Mouse (Mus musculus) limb, embryonic 15.5 days (tissue): ENCODE results near the gene Hoxa5. TPM values are rescaled to one million over a fixed set of nuclear protein-coding genes. Genes with fewer than 3 reads are reported as not detected.

Experiments used
- ATAC-seq: fragments of 200-750 bp; cut with Nextera tagmentation; 2 replicates; pipeline ENCODE4 v1.8.0; 2017; ENCODE audit warnings: low read depth, moderate TSS enrichment; ENCODE audit not compliant: insufficient number of reproducible peaks, low FRiP score, low TSS enrichment
- H3K27ac ChIP-seq: fragments of 300-500 bp; sonication (generic); 2 replicates; pipeline ENCODE4 v1.5.1; 2015; ENCODE audit warnings: moderate library complexity, mild to moderate bottlenecking, inconsistent platforms
- H3K27me3 ChIP-seq: fragments of 300-500 bp; sonication (generic); 2 replicates; pipeline ENCODE4 v1.6.1; 2015; ENCODE audit warnings: inconsistent platforms
- H3K36me3 ChIP-seq: fragments of 300-500 bp; sonication (generic); 2 replicates; pipeline ENCODE4 v1.6.1; 2015; ENCODE audit warnings: inconsistent platforms
- H3K4me1 ChIP-seq: fragments of 300-500 bp; sonication (generic); 2 replicates; pipeline ENCODE4 v1.6.1; 2015; ENCODE audit warnings: inconsistent platforms
- H3K4me2 ChIP-seq: fragments of 300-500 bp; sonication (generic); 2 replicates; pipeline ENCODE4 v1.6.1; 2015; ENCODE audit warnings: mild to moderate bottlenecking, inconsistent platforms
- H3K4me3 ChIP-seq: fragments of 300-500 bp; sonication (generic); 2 replicates; pipeline ENCODE4 v1.5.1; 2015; ENCODE audit warnings: mild to moderate bottlenecking, inconsistent platforms
- H3K9ac ChIP-seq: fragments of 300-500 bp; sonication (generic); 2 replicates; pipeline ENCODE4 v1.6.1; 2015; ENCODE audit warnings: inconsistent platforms
- H3K9me3 ChIP-seq: fragments of 300-500 bp; sonication (generic); 2 replicates; pipeline ENCODE4 v1.6.1; 2016; ENCODE audit warnings: inconsistent platforms
- WGBS: fragments of 180-500 bp; shearing (Covaris S2); methylation state at CpG from one replicate; pipeline ENCODE4 v1.1.7; 2015; 5-methylcytosine and 5-hydroxymethylcytosine counted together
- polyA plus RNA-seq: library from polyadenylated mRNA; unstranded; fragments of >200 nt; fragmentation: Nextera tagmentation; extraction: Ambion mirVana; gene quantifications from 2 replicates; pipeline ENCODE4 v1.2.1, GENCODE M21; 2015

Hoxa5 gene
- polyA plus RNA-seq, 1 experiment from 2014 or later: 1.7 TPM

DNA sequence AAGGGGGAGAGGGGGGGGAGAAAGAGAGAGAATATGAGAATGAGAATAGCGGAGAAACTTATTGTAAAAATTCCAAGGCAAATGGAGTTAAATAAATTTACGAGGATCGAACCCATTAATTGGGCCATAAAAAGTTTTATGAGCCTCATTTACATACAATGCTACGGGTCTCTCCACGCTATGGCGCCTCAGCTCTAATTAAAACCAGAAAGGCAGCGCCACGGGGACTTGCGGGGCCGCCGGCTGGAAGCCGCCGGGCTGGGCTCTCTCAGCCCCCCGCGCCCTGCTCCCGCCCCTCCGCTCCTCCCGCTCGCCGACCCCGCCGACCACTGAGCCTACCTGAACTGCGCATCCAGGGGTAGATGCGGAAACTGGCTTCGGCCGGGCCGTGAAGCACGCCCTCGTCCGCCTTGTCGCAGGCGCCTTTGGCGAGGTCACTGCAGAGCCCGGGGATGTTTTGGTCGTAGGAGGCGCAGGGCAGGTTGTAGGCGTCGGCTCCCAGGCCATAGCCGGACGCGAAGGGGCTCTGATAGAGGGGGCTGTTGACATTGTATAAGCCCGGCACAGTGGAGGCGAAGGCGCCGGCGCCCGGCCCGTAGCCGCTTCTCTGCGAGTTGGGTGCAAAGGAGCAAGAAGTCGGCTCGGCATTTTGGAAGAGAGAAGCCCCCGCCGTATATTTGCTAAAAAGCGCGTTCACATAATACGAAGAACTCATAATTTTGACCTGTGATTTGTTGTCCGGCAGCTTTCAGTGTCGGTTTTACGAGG, 12.5 kb upstream of the Hoxa5 start:
- ATAC-seq: no peak
- peak overlapping the region; percentile 45 for H3K9ac ChIP-seq
- peaks cover 32% of the 10 kb centered on the region for H3K27me3 ChIP-seq
- H3K4me1 ChIP-seq: peaks cover 60% of the 10 kb centered on the region
- peak overlapping the region; percentile 89 for H3K27ac ChIP-seq
- WGBS: under 1% methylated on average over 60 of the region's 60 CpGs
- H3K4me2 ChIP-seq: peak overlapping the region; percentile 83
- H3K36me3 ChIP-seq: no peaks in the 10 kb centered on the region
- peak overlapping the region; percentile 53 for H3K4me3 ChIP-seq
- H3K9me3 ChIP-seq: no peaks in the 10 kb centered on the region

DNA sequence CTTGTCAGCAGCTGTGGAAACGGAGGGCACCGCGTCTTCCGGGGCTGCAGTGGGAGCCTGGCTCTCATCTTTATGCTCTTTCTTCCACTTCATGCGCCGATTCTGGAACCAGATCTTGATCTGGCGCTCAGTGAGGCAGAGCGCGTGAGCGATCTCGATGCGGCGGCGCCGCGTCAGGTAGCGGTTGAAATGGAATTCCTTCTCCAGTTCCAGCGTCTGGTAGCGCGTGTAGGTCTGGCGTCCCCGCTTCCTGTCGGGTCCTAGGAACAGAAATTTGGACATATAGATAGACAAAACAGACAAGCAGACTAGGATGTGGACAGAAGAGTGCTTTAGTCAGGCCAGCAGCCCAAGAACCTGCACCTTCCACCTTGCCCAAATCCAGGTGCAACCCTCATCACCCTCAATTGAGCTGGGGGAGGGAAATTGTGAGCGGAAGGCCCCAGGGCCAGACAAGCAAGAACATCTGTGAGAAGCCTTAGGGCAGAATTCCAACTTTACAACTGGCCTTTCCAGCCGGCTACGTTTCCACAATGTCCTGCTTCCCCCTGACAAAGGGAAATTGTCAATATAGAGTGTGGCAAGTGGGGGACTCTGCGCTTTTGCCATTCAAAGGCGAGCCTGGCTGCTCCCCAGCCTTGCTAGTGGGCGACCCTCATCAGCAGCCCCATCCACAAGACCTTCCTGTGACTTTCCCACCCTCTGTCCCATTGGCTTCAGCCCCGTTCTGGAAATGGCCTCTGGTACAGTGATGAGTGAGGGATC, 11.6 kb upstream of the Hoxa5 start:
- peaks cover 35% of the 10 kb centered on the region for H3K27me3 ChIP-seq
- peak overlapping the region; percentile 45; the same call in 1 of the 2 replicates for H3K9ac ChIP-seq
- no peak for ATAC-seq
- peak overlapping the region; percentile 83 for H3K4me2 ChIP-seq
- H3K9me3 ChIP-seq: no peaks in the 10 kb centered on the region
- WGBS: 4% methylated on average over 30 of the region's 30 CpGs
- H3K4me3 ChIP-seq: peak overlapping the region; percentile 53
- 0 out of 2 replicates have a peak overlapping the region, but pooled peaks have one; percentile 89 for H3K27ac ChIP-seq
- no peaks in the 10 kb centered on the region for H3K36me3 ChIP-seq
- peaks cover 61% of the 10 kb centered on the region for H3K4me1 ChIP-seq

DNA sequence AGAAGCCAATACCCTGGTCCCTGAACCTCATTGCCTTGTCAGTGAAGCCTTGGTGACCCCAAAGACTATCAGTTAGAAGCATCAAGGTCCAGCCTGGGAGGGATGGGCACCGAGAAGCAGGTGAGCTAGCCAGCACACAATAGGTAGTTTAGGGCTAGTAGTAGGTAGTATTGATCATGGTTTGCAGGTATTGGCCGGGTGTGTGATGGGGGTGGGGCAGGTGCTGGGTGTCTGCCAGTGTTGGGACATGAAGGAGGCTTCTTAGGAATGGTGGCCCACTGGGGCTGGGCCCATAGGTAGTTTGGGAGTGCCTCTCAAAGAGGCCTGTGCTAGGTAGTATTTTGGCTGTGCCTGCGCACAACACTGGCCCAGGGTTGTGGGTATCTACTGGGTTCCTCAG, 10.7 kb upstream of the Hoxa5 start:
- no peaks in the 10 kb centered on the region for H3K36me3 ChIP-seq
- no peaks in the 10 kb centered on the region for H3K9me3 ChIP-seq
- no peak overlapping the region for H3K27ac ChIP-seq
- ATAC-seq: no peak
- H3K4me2 ChIP-seq: peak overlapping the region; percentile 83; the same call in 1 of the 2 replicates
- H3K4me1 ChIP-seq: peaks cover 60% of the 10 kb centered on the region
- H3K4me3 ChIP-seq: no peak overlapping the region
- peaks cover 38% of the 10 kb centered on the region for H3K27me3 ChIP-seq
- no peak overlapping the region for H3K9ac ChIP-seq
- 58% methylated on average over 3 of the region's 3 CpGs for WGBS

DNA sequence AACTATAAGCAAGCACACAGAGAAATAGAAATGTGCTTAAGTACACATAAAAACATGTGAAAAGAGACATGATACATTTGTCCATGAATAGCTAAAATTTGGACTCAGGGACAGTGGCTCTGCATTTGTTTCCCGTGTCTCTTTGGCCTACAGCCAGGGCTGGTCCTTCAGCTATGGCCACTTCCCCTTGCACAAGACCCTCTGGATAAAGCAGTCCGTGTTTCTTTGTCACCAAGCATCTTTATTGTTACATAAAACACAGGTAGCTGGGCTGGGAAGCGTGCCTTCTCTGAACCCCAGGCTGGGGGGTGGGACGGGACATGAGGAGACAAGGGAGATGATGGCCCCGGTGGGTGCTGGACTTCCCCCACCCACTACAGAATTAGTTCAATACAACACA, 9.9 kb upstream of the Hoxa5 start:
- peaks cover 40% of the 10 kb centered on the region for H3K27me3 ChIP-seq
- 50% methylated on average over 5 of the region's 5 CpGs for WGBS
- H3K4me2 ChIP-seq: no peak overlapping the region
- H3K4me1 ChIP-seq: peaks cover 64% of the 10 kb centered on the region
- no peak overlapping the region for H3K4me3 ChIP-seq
- ATAC-seq: no peak
- H3K9ac ChIP-seq: no peak overlapping the region
- H3K9me3 ChIP-seq: no peaks in the 10 kb centered on the region
- no peaks in the 10 kb centered on the region for H3K36me3 ChIP-seq
- no peak overlapping the region for H3K27ac ChIP-seq

DNA sequence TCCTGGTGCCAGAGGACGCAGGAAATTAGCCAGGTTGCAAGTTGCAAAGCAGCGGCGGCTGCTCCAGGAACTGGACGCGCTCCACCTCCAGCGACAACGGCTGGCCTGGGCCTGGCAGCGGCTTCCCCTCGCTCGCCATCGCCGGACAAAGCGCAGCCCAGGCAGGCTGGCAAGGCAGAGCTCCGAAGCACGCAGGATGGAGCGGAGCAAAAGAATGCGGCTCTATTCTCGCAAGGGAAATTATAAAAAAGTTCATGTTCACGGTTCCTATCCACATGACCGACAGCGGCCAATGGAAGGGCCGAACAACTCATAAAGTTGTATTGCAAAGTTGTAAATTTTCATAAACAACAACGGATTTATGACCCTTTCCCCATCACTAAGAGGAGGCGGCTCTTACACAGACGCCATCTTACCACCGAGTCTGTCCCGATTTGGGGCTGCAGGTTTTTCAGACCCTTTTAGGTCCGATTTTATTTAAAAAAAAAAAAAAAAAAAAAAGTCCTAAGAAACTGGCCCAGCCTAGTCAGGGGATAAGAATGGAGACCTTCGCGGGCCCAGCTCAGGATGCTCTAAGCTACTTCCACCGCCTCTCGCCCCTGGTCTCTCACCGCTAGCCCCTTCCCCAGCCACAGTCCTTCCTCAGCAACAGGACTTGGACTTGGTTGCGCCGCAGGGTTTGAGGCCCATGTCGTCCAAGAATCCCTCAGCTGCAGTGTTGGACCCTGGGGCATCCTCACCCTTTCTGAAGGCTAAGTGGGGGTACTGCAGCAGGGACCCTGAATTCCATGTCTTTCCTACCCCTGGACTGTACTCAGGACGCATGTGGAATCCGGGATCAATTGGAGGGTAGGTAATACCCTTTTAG, 9.0 kb upstream of the Hoxa5 start, which contains the start of the genes Hoxa3 and Gm28308:
Hoxa3 (minus strand) TSS at position 218 of the 868 bp plus-strand sequence.
Gm28308 (minus strand) TSS at position 221 of the 868 bp plus-strand sequence.
- peak within 1 kb of the TSS; percentile 69 for H3K4me2 ChIP-seq
- ATAC-seq: peak; percentile 41
- H3K4me1 ChIP-seq: peaks cover 64% of the 10 kb centered on the region
- H3K27me3 ChIP-seq: peaks cover 40% of the 10 kb centered on the region
- H3K36me3 ChIP-seq: no peaks in the 10 kb centered on the region
- H3K4me3 ChIP-seq: peak within 1 kb of the TSS; percentile 55
- H3K9ac ChIP-seq: peak within 1 kb of the TSS; percentile 69
- H3K27ac ChIP-seq: peak within 1 kb of the TSS; percentile 90
- no peaks in the 10 kb centered on the region for H3K9me3 ChIP-seq
- 3% methylated on average over 38 of the region's 38 CpGs for WGBS

DNA sequence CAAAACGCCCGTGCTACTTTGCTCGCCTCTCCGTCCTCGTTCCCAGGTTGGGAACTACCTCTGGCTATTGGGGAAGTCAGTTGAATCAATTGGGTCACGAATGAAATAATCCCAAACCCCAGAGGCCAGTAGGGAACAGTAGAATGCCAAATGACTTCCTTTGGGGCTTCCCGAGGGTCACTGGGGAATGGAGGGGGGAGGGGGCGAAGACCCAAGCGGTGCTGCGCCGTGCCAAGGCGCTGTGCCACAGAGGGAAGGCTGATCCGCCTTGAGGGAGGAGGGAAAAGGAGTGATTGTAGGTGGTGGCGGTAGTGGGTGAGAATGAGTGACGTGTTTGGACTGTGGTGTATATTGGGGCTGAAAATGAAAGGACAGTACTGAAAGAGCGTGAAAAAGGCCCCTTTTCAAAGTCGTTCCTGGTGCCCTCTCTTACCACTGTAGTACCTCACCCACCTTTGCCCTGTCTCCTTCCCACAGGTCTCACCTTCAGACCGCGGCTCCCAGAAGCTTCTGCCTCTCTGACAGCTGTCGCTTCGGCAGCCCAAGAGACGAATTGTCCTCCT, 8.2 kb upstream of the Hoxa5 start:
- H3K27ac ChIP-seq: peak overlapping the region; percentile 90
- peak overlapping the region; percentile 55 for H3K4me3 ChIP-seq
- ATAC-seq: no peak
- H3K9ac ChIP-seq: peak overlapping the region; percentile 69
- peaks cover 62% of the 10 kb centered on the region for H3K4me1 ChIP-seq
- H3K9me3 ChIP-seq: no peaks in the 10 kb centered on the region
- H3K4me2 ChIP-seq: peak overlapping the region; percentile 69
- 2% methylated on average over 22 of the region's 22 CpGs for WGBS
- no peaks in the 10 kb centered on the region for H3K36me3 ChIP-seq
- peaks cover 44% of the 10 kb centered on the region for H3K27me3 ChIP-seq

DNA sequence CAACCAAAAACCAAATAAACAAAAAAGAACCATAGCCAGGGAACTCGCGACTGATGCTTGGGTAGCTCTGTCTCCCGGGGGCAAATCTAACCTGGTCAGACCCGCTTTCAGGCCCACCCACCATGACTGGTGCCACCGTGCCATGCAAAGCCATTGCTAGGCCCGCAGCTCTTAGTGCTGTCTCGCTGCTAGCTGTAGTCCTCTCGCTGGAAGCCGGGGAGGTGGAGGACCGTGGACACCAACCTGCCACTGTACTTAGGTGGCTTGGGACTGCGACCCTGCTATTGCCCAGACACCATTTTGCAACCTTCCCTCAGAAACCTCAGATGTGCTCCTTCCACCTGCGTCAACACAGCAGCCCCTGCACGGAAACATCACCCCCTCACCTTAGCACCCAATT, 7.6 kb upstream of the Hoxa5 start:
- Histone ChIP-seq H3K4me2 (peak overlapping the region; percentile 69), H3K9ac (peak overlapping the region; percentile 69), H3K27me3 (peaks cover 51% of the 10 kb centered on the region), H3K4me1 (peaks cover 63% of the 10 kb centered on the region), H3K4me3 (peak overlapping the region; percentile 55), H3K27ac (peak overlapping the region; percentile 90), H3K9me3 (no peaks in the 10 kb centered on the region), H3K36me3 (no peaks in the 10 kb centered on the region)
- WGBS: 3% methylated on average over 13 of the region's 13 CpGs
- ATAC-seq: no peak

DNA sequence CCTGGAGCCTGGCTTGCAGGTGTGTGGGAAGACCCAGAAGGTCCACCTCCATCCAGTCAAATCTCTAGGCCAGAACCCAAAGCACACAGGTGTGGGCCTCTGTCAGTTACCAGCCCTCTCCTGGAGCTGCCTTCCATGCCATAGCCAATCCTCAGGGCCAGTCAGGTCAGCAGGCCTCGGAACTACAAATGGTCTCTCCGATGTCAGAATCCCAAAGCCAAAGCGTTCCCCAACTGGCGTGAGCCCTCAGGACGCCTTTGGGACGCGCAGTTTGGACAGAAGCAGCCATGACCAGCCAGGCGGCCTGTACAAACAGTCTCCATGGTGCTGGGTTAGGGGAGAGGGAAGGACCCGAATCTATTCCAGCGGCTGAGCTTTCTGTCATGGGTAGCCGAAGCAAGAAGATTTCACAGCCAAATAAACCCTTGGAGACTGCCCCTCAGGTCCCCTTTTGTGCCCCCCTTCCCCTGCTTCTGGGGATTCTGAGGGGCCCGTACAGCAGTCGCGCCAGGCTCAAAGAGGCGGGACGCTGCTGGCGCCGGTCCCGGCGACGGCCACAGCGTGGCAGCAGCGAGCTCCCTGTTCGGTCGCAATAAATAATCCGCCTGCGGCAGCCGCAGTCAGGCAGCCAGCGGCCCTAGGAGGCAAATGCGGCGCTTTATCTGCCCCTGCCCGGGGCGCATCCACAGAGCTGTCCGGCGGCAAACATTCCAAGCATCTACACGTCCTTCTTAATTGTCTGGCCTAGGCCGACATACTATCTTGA, 7.0 kb upstream of the Hoxa5 start:
- Histone ChIP-seq H3K36me3 (no peaks in the 10 kb centered on the region), H3K27me3 (peaks cover 53% of the 10 kb centered on the region), H3K4me3 (peak overlapping the region; percentile 55), H3K9ac (peak overlapping the region; percentile 69), H3K9me3 (no peaks in the 10 kb centered on the region), H3K4me2 (peak overlapping the region; percentile 69), H3K4me1 (peaks cover 63% of the 10 kb centered on the region), H3K27ac (peak overlapping the region; percentile 51; the same call in 1 of the 2 replicates)
- peak; percentile 36; the same call in 1 of the 2 replicates for ATAC-seq
- 2% methylated on average over 37 of the region's 37 CpGs for WGBS

DNA sequence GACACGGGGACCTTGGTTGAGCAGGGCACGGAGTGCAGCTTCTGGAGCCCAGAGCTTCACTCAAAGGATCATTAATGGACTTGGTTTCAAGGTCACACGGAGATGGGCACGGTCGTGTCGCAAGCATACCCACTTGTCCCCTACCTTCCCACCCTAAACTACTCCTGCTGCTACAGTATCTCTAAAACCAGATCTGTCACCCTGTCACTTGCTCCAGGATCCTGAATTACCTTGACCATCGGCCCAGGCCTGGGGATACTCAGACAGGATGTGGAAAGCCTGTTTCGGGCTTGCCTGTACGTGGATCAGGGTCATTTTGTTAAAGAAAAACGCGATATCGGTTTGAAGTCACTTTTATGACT, 5.3 kb upstream of the Hoxa5 start:
- peaks cover 5% of the 10 kb centered on the region; the same call in 1 of the 2 replicates for H3K36me3 ChIP-seq
- H3K4me2 ChIP-seq: peak overlapping the region; percentile 71
- H3K9ac ChIP-seq: 0 out of 2 replicates have a peak overlapping the region, but pooled peaks have one; percentile 8
- H3K4me3 ChIP-seq: peak overlapping the region; percentile 39
- no peak overlapping the region for H3K27ac ChIP-seq
- WGBS: 32% methylated on average over 12 of the region's 12 CpGs
- no peak for ATAC-seq
- no peaks in the 10 kb centered on the region for H3K9me3 ChIP-seq
- H3K27me3 ChIP-seq: peaks cover 53% of the 10 kb centered on the region
- peaks cover 62% of the 10 kb centered on the region for H3K4me1 ChIP-seq

DNA sequence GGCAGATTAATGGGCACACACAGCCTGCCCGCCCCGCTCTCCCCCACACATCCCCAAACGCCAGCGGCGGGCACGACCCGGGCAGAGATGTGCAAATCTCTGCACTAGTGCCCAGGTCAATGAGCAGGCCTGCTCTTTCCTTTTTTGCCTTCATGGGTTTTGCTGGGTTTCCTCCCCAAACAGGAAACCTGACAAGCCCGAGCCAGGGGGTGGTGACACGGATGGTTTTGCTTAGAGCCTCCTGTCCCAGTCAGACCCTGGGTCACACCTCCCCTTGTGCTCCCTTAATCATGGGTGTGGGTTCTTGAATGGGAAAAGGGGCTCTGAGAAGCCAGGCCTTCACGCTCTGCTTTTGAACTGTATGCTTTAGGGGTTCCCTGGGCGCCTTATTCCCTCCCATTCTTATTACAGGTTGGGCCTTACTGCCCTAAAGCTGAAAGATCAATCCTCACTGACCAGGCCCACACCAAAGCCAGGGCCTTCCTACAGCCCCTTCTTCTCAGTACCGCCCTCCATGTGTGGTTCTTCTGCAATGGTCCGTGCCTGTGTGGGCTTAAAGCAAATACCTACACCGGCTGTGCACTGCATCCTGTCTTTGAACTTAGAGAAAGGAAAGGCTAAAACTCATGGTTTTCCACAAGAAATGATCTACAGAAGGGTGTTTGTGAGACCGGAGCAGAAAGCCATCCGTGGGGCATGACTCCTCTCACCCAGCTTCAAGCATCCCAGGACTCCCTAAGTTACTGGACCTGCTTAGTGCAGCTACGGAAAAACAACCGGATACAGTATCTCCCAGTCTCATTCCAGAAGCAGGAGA, 4.7 kb upstream of the Hoxa5 start:
- Histone ChIP-seq H3K9ac (0 out of 2 replicates have a peak overlapping the region, but pooled peaks have one; percentile 8), H3K36me3 (peaks cover 5% of the 10 kb centered on the region; the same call in 1 of the 2 replicates), H3K9me3 (no peaks in the 10 kb centered on the region), H3K4me3 (peak overlapping the region; percentile 39), H3K4me2 (peak overlapping the region; percentile 71), H3K27ac (peak overlapping the region; percentile 17; the same call in 1 of the 2 replicates), H3K4me1 (peaks cover 68% of the 10 kb centered on the region), H3K27me3 (peaks cover 53% of the 10 kb centered on the region)
- 28% methylated on average over 18 of the region's 18 CpGs for WGBS
- no peak for ATAC-seq
